Mouse (Mus musculus) embryonic stem cell, embryonic (primary cell): ENCODE measurements at regions not wholly inside any gene's neighbourhood (a gene's known extent, or its start where the extent isn't known, plus 50 kb on each side); places are given as distances from the start of the nearest gene placed in this dataset.

Experiments
- CTCF ChIA-PET, 4 experiments: fragments of 300-600 bp in 2 of 4; fragments of 350-600 bp in 2 of 4; sonication (Branson Sonifier 250); formaldehyde crosslinking; loops; one replicate each; lab custom pipeline; 2022; ENCODE audit warnings: inconsistent platforms in 2 of 4; lab: Charles Lee
- POLR2A ChIA-PET, 4 experiments: fragments of 300-600 bp in 2 of 4; fragments of 350-600 bp in 2 of 4; sonication (Branson Sonifier 250); formaldehyde crosslinking; loops; one replicate each; lab custom pipeline; 2022; ENCODE audit warnings: antibody characterized with exemption in 4 of 4, inconsistent platforms in 1 of 4; lab: Charles Lee

DNA sequence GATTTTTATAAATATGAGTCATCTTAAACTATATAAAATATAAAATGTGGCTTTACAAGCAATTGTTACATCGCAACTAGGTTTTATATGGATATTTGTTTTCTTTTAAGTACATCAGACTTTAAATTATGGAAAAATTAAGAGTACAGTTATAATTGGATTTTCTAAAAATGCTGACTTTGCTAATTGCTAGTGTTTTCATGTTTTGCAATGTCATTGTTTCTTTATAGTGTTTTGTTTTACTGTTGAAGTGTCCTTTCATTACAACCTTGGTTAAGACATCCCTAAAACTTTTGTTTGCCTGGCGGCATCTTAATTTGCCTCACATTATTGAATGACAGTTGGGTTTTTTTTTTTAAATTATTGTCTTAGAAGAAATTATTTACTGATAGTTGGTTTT is 1634.0 kb downstream of the Diaph2 start:
- ChIA-PET POLR2A (no interaction called here), CTCF (no interaction called here)

DNA sequence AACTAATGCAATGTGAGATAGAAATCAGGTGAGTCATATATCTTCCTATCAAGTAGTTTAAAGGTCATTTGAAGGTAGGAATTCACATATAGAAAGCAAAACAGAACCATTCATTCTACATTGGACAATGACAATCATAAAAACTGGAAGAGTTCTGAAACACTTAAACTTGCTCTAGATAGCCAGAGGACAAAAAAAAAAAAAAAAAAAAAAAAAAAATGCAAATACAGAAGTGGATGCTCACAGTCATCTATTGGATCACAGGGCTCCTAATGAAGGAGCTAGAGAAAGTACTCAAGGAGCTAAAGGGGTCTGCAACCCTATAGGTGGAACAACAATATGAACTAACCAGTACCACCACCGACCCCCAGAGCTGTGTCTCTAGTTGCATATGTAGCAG is 1652.6 kb downstream of the Diaph2 start:
- POLR2A ChIA-PET: interaction anchor here in 1 of 4 experiments (0.7 kb wide), 1 partner anchor 72 kb away, joined by 3 read pairs; no protein-coding TSS in a partner anchor

GRCm38 (mm10) chrX:131402891-131403290 is 1653.3 kb downstream of the Diaph2 start:
- ChIA-PET POLR2A (interaction anchor here in 1 of 4 experiments (0.7 kb wide), 1 partner anchor 73 kb away, joined by 3 read pairs; no protein-coding TSS in a partner anchor), CTCF (interaction anchor here in 1 of 4 experiments (0.6 kb wide), 1 partner anchor 76 kb away, joined by 3 read pairs; no protein-coding TSS in a partner anchor)

More for the DNA sequence above, 1652.6 kb downstream of the Diaph2 start:
- CTCF ChIA-PET: interaction anchor here in 1 of 4 experiments (0.6 kb wide), 1 partner anchor 77 kb away, joined by 3 read pairs; no protein-coding TSS in a partner anchor

- POLR2A ChIA-PET: no interaction called here
- CTCF ChIA-PET: no interaction called here
Measured at GRCm38 (mm10) chrX:131406685-131407084, 1657.1 kb downstream of the Diaph2 start.

DNA sequence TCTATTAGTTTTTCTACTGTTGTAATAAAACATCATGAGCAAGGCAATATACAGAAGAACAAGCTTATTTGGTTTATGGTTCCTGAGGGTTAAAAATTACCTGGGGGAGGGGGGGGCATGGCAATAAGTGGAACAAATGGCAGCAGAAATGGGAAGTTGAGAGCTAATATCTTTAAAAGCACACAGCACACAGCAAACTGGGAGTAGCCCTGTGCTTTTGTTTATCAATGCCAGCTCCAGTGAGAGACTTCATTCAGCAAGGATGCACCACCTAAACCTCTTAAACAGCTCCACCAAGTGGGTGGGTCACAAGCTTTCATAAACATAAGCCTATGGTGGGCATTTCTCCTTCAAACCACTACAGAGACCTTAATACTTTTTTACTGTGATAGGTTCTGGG is 1661.0 kb downstream of the Diaph2 start:
- CTCF ChIA-PET: no interaction called here
- POLR2A ChIA-PET: no interaction called here

GRCm38 (mm10) chrX:131422178-131422577 is 1672.6 kb downstream of the Diaph2 start:
- POLR2A ChIA-PET: no interaction called here
- CTCF ChIA-PET: no interaction called here

- POLR2A ChIA-PET: no interaction called here
- CTCF ChIA-PET: no interaction called here
Measured at GRCm38 (mm10) chrX:131422811-131423210, 1673.3 kb downstream of the Diaph2 start.

DNA sequence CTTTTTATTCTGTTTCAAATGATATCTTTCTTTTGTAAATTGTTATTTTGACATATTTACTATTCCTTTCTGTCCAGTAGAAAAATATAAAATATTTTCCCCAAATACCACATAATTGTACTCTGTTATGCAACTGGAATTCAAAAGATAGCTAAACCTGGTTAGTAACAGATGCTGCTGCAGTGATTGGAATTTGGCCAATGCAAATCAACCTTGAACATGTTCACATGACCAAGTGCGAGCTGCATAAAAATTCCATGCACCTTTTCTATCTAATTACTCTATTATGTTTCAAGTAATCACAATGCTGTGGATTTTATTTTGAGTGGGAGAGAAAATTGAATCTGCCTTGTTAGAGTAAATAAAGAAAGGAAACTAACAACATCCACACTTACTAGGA is 1684.6 kb downstream of the Diaph2 start:
- CTCF ChIA-PET: no interaction called here
- POLR2A ChIA-PET: no interaction called here

DNA sequence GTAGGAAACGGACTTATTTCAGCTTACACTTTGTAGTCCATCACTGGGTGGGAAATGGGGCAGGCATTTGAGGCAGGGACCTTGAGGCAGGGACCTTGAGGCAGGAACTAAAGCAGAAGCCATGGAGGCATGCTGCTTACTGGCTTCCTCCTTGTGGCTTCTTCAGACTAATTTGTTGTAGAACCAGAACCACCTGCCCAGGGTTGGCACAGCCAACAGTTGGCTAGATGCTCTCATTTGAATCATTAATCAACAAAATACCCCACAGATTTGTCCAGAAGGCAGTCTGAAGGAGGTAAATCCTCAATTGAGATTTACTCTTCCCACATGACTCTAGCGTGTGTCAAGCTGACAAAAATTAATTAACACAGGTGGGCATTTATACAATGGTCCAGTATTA is 1703.3 kb downstream of the Diaph2 start:
- POLR2A ChIA-PET: no interaction called here

DNA sequence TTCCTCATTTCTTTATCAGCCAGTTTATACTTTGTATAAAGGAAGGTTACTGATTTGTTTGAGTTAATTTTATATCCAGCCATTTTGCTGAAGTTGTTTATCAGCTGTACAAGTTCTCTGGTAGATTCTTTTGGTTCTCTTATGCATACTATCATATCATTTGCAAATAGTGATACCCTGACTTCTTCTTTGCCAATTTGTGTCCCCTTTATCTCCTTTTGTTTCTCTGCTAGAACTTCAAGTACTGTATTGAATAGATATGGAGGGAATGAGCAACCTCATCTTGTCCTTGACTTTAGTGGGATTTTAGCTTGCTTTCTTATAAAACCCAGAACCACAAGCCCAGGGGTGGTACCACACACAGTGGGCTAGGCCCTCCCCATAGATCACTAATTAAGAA is 1711.1 kb downstream of the Diaph2 start:
- CTCF ChIA-PET: no interaction called here
- POLR2A ChIA-PET: no interaction called here

More for the DNA sequence above, 1703.3 kb downstream of the Diaph2 start:
- CTCF ChIA-PET: no interaction called here

DNA sequence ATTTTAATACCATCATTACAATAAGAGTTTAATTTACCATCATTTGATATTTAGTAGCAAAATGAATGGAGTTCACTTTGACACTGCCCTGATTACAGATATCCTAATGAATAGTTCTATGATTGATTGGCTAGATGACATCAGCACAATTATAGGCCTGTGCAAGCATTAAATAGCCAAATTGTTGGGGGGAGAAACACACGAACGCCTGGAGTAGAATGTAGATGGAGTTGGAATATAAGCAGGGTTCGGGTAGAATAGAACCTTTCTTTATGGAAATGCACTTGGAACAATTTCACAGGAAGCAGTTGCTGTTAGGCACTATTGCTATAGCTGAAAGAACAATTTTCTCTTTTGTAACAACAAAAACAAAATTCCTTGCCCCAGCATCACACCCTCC is 1739.8 kb downstream of the Diaph2 start:
- POLR2A ChIA-PET: no interaction called here
- CTCF ChIA-PET: no interaction called here

GRCm38 (mm10) chrX:131501409-131501808 is 1751.9 kb downstream of the Diaph2 start:
- CTCF ChIA-PET: no interaction called here
- POLR2A ChIA-PET: no interaction called here

- ChIA-PET POLR2A (no interaction called here), CTCF (no interaction called here)
Measured at GRCm38 (mm10) chrX:131506837-131507236, 1757.3 kb downstream of the Diaph2 start.
